Mouse (Mus musculus) T-helper 1 cell (primary cell): ENCODE results near the gene Hoxd11.

Source experiments
- in situ Hi-C: fragments of 300-600 bp; cut with MboI, MseI; formaldehyde crosslinking; loops from one replicate; pipeline ENCODE4 v1.15.1; 2025; ENCODE audit warnings: high pct_unique_total_duplicates

Gene Hoxd11

DNA sequence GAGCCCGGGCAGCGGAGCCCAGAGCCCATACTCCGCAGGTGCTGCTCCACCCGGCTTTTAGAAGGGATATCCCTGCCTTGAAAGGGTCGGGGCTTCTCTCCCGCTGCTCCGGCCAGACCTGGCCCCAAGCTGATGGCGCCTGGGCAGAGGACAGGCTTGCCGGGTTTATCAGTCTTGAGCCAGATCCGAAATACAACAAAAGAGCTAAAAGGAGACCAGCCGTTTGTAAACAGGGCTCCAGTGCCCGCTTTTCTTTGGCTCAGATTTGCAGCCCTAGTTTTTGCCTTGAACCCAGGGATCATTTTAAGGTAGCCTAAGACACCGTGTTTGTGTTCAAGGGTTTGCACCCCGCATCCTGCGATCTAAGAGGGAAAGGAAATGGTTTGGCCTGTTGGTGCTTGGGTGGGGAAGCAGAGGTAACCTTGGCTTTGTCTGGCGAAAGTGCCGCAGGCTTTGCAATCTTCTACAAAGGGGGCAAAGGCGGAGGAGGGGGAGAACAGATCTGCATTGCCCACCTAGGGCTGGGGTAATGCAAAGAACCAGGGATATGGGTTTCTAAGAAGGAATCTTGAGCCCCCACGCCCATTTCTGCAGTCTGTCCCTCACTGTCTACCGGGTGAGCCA lies 13.6 kb downstream of the Hoxd11 start:
- in situ Hi-C loops, result loop anchor here (5.0 to 10.0 kb wide), 2 partner anchors 44 to 902 kb away; no protein-coding TSS in a partner anchor

DNA sequence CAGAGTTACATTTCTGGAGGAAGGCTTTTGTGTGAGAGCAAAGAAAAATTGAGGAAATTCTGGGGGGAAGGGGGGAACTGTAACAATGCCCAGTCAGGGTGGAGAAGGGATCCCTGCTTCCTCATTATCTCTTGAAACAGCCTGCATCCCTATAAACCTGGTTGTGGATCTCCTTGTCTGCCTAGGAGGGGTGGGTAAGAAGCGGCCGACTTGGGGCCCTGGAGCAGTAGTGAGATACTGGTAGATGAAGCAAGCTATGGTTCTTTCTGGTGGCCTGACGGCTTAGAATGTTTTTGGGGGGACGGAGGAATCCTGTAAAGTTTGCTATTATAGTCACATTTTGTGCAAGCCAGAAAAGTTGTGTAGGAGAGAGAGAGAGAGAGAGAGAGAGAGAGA lies 14.1 kb downstream of the Hoxd11 start:
- in situ Hi-C loops, result loop anchor here (5.0 to 10.0 kb wide), 2 partner anchors 44 to 901 kb away; no protein-coding TSS in a partner anchor

DNA sequence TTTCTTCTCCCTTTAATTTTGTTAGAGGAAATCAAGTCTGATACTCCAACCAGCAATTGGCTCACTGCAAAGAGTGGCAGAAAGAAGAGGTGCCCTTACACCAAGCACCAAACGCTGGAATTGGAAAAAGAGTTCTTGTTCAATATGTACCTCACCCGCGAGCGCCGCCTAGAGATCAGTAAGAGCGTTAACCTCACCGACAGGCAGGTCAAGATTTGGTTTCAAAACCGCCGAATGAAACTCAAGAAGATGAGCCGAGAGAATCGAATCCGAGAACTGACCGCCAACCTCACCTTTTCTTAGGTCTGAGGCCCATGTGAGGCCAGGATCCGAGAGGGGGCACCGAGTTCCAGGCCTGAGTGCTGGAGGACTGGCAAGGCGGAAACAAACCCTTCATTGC lies 14.7 kb downstream of the Hoxd11 start:
- in situ Hi-C loops, result loop anchor here (5.0 to 10.0 kb wide), 2 partner anchors 43 to 901 kb away; no protein-coding TSS in a partner anchor

DNA sequence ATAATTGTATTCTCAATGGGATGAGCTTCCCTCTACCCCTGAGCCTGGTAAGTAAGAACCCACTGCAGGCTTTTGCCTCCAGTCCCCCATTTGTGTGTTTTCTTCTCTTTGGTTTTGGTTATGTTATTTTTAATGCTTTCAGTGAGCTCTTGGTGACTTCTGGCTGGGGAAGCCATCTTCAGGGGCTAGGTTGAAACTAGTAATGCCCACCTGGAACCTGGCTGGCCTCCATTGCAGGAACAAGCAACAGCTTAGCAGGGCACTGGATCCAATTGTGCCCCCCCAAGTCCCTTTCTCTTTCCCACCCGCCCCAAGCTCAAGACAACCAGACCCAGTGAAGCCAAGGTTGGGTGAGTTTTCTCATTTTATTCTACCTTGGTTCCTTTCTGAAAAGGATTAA lies 16.0 kb downstream of the Hoxd11 start:
- in situ Hi-C loops, result loop anchor here (10.0 kb wide), 1 partner anchor 899 kb away; no protein-coding TSS in a partner anchor

DNA sequence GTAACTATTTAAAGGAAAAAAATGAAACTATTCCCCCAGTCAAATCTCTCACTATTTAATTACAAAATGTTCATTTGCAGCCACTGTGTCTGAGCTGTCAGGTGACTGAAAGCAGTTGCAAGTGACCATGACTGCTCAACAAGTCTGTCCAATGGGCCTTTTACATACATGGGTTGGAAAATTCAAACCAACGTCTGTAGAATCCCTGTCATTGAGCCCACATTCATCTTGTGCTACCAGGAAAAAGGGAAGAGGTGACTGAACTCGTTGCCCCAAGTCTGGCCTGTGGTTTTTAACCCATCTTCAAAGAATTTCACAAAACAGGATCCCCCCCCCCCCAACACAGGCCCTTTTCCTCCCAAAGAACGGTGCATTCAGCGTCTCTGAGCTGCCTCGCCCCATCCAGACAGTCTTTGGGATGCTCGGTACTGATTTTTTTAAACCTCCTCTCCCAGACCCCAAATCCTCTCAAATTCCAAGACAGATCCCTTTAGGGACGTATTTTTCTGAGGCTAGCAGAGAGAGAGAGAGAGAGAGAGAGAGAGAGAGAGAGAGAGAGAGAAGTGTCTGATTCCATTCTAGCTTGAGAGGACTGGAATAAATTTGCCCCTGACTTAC lies 16.6 kb downstream of the Hoxd11 start:
- in situ Hi-C loops, result loop anchor here (10.0 kb wide), 1 partner anchor 899 kb away; no protein-coding TSS in a partner anchor

DNA sequence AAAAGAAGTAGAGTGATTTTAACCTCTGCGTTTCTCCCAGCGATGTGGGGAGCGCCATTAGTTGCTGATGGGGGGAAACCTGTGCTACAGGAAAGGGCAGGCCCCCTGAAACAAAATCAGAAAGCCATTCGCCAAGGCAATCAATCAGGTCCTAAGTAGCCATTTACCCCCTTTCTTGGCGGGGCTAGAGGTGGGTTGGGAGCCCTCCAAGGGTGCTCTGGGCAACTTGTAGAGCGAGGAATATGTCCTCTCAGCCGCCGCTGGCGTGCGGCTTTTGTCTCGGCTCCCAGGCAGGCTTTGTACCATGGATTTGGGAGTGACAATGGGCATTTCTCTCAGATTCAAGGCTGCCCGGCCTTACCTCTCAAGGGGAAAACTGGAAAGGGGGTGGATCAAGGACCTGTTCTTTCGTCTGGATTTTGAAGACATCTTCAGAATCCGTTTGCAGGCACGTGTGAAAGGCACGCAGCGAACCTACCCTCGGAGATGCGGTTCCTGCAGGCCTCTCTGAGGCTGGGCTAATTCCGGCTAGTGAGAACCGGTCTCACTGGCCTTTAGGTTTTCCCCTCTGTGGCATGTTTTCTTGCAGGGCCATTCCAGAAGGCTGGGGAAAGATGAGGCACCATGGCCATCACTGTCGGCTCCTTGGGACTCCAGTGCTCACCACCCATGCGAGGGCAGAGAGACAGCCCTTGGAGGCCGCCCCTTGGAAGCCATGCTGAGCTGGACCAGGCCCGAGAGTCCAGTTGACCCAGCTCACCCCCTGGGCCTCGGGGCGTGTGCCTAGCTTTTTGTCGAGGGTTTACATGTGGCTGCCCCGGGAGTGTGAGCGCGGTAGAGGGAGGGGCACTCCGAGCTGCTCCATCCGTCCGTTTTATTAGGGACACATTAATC lies 17.3 kb downstream of the Hoxd11 start:
- in situ Hi-C loops, result loop anchor here (10.0 kb wide), 1 partner anchor 898 kb away; no protein-coding TSS in a partner anchor

DNA sequence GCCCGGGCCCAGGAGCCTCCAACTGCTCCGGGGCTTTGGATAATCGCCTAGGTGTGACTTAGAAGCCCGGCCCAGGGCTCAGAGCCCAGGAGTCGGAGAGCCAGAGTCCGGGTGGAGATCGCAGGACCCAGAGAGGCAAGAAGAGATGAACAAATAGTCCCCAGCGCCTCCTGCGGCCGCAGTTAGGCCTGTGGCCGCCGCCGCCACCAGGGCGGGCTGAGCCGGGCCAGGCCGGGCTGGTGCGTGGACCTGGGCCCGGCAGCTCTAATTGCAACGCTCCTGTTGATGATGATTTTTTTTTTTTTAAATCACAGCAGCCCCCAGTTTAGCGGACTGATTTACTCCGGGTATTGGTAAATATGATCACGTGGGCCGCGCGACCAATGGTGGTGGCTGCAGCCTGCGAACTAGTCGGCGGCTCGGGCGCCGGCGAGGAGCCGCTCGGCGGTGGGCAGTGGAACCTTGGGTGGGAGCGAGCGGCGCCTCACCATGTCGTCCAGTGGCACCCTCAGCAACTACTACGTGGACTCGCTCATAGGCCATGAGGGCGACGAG lies 18.3 kb downstream of the Hoxd11 start, which contains the start of gene Hoxd9:
Gene Hoxd9 (plus strand): TSS at position 161 of the 555 bp plus-strand sequence.
- in situ Hi-C loops, result loop anchor here (10.0 kb wide), 1 partner anchor 897 kb away; no protein-coding TSS in a partner anchor

DNA sequence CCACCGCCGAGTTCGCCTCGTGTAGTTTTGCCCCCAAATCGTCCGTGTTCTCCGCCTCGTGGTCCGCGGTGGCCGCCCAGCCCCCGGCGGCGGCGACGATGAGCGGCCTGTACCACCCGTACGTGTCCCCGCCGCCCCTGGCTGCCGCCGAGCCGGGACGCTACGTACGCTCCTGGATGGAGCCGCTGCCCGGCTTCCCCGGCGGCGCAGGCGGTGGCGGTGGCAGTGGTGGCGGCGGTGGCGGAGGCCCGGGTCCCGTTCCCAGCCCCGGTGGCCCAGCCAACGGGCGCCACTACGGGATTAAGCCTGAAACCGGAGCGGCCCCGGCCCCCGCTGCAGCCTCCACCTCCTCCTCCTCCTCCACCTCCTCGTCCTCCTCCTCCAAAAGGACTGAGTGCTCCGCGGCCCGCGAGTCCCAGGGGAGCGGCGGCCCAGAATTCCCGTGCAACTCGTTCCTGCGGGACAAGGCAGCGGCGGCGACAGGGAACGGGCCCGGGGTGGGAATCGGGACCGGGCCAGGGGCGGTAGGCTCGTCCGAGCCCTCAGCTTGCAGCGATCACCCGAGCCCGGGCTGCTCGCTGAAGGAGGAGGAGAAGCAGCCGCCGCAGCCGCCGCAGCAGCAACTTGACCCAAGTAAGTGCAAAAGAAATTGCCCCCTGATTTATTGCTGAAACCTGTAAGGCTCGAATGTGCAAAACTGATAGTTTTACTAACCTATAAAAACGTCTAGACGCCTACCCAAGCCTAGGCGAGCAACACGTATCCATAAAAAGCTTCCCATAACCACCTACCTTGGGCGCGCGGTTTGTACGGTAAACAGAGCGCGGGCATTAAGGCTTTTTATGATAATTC lies 19.1 kb downstream of the Hoxd11 start:
- in situ Hi-C loops, result loop anchor here (10.0 kb wide), 1 partner anchor 896 kb away; no protein-coding TSS in a partner anchor

DNA sequence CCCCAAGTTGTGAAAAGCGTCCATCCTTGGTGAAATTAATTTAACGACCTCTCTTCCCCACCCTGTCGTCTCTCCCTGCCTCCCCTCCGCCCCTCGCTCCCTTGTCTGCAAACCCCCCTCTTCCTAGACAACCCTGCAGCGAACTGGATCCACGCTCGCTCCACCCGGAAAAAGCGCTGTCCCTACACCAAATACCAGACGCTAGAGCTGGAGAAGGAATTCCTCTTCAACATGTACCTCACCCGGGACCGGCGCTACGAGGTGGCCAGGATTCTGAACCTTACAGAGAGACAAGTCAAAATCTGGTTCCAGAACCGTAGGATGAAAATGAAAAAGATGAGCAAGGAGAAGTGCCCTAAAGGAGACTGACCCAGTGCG lies 19.7 kb downstream of the Hoxd11 start:
- in situ Hi-C loops, result loop anchor here (10.0 kb wide), 1 partner anchor 896 kb away; no protein-coding TSS in a partner anchor

DNA sequence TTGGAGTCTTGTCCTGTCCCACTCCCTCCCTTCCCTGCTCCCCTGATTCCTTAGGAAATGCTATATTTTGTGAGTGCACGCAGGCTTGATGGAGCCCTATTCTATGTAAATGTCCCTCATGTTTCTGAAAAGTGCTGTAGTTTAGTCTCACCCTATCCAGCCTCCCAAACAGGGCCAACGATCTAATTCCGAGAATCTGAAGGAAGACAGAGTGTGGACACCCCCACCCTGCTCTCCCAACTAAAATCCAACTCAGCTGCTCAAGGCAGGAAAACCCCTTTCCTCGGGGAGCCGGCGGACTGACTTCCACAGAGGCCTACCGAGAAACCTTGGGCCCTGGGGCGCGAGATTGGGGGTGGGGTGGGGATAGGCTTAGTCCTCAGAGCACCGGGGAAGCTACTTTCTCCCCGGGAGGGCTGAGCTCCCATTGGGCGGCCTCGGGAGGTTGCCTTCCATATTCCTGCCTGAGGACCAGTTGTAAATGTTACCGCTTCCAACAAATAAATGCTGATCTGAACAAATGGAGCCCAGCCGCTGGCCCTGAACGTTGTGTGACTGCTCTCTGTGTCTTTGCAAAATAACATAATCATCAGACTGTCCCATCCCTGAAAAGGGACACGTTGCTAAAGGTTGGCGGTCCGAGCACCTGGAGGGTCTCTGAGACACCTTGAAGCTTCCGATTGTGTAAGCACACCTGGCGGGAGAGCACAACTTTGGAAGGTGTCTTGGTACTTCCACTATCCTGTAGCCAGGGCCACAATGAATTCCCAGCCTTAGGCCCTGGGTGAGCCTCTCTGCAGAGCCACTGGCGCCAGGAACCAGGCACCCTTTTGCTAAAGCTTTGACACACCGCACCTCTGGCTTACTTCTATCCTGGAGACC lies 20.5 kb downstream of the Hoxd11 start:
- in situ Hi-C loops, result loop anchor here (10.0 kb wide), 1 partner anchor 895 kb away; no protein-coding TSS in a partner anchor

DNA sequence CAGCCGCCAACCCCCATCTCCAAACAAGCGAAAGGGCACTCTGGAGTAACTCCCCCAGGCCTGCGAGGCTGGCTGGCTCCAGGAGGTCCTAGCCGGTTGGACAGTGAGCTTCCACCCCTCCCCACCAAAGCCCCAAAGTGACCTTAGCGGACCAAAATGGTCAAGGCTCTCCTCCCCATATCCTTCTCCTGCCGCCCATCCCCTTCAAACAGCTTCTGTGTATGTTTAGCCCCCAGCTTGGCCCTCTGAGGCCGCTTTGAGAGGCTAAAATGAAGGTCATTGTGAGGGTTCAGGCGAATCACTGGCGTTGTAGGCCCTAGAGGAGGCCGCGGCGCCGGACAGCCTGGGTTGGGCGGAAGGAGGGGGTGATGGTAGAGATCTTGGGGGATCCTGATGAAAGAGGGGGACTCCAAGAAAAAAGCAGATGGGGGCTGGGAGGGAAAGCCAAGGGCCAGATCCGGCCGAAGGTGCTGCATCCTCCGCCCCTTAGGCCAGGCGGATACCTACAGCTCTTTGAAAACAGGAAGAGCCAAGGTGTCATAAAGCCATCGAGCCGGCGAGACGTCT lies 21.3 kb downstream of the Hoxd11 start:
- in situ Hi-C loops, result no loop called here

DNA sequence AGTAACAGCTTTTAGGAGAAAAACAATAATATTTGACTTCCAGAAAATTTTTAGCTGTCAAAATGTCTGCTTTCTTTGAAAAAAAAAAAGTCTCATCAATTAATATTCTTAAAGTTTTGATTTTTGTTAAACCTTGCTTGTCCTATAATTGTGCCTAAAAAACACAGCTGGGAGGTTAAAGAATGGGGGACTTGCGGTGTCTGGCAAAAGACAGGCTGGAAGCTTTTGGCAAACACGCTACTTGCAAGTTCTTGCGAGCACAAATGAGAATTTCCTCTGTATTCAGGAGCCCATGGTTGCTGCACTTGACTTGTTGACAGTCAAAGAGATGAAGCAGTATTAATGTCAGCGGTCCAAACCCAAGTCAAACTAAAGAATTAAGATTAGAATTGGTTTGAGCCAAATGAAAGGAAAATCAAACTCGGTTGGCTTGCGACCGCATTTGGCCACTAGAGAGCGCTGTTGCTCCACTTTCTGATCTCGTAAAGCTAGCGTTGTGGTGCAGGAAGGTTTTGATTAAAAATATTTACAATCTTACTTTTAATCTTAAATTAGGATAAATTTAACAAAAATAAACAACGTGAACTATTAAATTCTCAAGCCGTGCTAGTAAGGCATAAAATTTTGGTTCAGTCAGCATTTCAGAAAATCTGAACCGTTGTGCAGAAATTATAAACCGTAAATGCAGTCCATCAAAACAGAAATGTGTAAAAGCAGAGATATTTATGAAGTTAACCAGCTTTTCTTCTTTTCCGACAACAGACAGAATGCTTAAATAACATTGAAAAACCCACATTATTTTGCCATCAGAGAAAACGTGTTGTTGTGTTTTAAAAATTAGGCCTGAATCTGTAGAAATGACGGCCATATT lies 22.8 kb downstream of the Hoxd11 start:
- in situ Hi-C loops, result no loop called here

DNA sequence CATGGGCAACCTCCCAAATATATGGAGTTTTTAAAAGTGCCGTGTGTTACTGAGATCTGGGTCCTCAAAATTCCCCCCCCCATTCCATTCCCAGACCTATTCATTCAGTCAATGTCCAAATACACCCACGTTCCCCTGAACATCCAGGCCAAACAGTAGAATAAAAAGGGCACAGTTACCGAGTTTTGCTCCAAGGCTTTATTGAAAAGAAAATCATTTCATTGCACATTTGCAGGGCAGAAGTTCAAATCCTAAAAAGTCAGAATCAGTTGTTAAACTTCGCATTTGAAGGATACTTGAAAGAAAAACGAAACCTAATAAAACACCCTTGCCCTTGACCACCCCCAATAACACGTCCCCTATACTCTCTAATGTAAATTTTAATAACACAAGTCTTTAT lies 23.5 kb downstream of the Hoxd11 start:
- in situ Hi-C loops, result no loop called here

DNA sequence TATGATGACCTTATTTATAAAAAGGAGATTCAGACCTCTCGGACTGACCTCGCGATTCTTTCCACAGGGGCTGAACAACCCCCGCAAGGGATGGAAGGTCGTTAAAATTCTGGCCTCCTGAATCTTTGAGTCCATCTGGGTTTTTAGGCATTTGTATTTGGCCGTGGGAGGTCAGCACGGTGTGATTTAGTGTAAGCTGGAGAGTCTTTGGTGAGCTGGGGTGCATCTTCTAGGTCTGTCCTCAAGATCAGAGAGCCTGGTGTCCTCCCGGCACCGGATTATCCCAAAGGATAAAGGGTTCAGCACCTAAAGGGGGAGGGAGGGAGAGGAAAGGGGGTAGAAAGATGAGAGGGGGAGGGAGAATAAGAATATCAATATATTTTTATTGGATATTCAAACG lies 24.0 kb downstream of the Hoxd11 start:
- in situ Hi-C loops, result no loop called here

DNA sequence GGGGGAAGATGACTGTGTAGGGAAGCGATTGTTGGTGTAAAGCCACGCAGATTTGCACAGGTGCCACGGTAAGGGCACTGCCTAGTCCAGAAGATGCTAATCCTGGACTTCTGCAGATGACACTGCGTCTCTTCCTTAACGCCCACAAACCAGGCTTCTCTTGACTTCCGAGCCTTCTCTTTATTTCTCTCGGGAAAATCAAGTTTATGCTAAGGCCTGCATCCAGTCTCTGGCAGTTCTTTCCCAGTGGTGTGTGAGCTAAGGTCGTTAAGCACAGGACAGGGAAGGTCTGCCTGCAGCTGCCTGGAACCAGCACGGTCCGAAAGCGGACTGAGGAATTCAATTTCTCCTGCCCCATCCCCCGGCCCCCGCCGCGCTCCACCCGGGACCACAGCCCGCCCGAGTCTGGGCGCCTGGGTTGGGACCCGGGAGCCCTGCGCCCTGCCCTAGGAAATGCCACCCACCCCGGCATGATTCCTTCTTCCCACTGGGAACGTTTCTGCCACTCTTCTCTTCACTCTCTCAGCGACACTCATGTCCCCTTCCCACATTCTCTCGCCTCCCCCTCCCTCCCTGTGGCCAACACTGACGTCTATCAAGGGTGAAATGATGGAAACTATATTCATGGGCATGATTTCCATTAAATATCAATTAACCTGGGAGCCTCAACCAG lies 24.5 kb downstream of the Hoxd11 start:
- in situ Hi-C loops, result no loop called here

DNA sequence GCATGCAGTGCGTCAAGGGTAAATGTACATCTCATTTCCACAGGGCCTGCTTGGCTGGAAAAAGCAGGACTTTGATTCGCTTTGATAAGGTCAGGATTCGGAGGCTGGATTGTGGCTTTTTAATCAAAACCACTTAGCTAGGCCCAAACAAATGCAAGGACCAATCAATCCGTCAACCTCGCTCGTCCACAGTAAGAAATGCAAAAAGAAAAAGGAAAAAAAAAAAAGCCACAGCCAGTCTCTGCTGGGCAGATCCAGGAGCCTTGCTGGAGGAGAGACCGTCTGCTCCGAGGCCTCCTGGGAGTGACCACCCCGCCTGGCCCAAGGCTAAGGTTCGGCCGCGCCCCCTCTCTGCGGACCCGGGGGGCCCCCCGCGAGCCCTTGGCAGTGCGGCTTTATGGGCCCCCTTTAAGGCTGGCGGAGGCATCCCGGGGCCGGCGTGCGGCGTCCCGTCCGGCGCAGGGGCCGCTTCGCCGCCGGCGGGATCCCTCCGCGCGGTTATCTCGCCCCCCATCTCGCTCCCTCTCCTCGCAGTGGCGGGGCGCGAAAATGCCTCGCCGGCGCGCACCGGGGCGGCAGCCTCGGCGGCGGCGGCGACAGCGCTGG lies 25.1 kb downstream of the Hoxd11 start, which contains the start of gene Hoxd8:
Gene Hoxd8 (plus strand): TSS at position 223 of the 606 bp plus-strand sequence.
- in situ Hi-C loops, result no loop called here

DNA sequence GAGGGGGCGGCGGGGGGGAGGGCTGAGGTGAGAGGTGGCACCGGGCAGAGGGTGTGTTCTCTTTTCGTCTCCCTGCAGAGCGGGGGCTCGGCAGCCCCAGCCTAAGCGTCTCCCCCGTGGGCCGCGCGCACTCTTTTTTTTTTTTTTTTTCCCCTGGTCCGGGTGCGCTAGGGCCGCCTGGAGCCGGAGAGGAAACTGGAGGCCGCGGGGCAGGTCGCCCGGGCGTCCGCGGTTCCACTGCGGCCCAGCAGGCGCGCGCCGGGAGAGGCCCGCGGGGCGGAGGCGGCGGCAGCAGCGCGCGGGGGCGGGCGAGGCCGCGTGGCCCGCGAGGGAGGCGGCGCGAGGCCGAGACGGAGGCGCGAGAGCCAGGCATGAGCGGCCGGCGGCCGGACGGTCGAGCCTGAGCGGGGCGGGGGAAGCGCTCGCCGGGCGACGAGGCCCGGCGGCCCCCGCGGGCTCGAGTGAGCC lies 25.7 kb downstream of the Hoxd11 start:
- in situ Hi-C loops, result no loop called here
